Mouse (Mus musculus): ENCODE data around the gene Speer1. TPM values are rescaled to one million over a fixed set of nuclear protein-coding genes. Genes with fewer than 3 reads are reported as not detected.
"Not testable (repeated sequence)": the region's sequence is repeated elsewhere in the genome, so short reads cannot be mapped to it uniquely, and the experiment has no call there.

Gene Speer1
- not detected in 2 replicates for polyA plus RNA-seq (2012; rRNA removed)

GRCm38 (mm10) chr5:11341216-11341615 is at the start of gene Speer1:
Gene Speer1, plus strand, starts transcription at chr5:11341516.
- not testable (repeated sequence) for DNase-seq (ENCODE audit: low read depth)

Other genes starting within 250 kb of the Speer1 start
- gene Gm8879, start 213.9 kb upstream of the Speer1 start, polyA plus RNA-seq (2012; rRNA removed) = not detected in 2 replicates
- gene Gm5861, start 158.4 kb upstream of the Speer1 start, polyA plus RNA-seq (2012; rRNA removed) = not detected in 2 replicates
- not detected in 2 replicates for gene Gm8890, start 85.5 kb upstream of the Speer1 start, polyA plus RNA-seq (2012; rRNA removed)
- not detected in 2 replicates for gene Gm8897, start 74.9 kb downstream of the Speer1 start, polyA plus RNA-seq (2012; rRNA removed)
- gene Gm8906, start 161.2 kb downstream of the Speer1 start, polyA plus RNA-seq (2012; rRNA removed) = not detected in 2 replicates